Mouse (Mus musculus) E14TG2a.4 (cell line): ENCODE measurements around the gene Cyb5d1.

Experiments
- CTCF ChIP-seq: conservative IDR thresholded peaks from 2 replicates; pipeline ENCODE4 v1.5.1; 2014; ENCODE audit warnings: low read length
- NANOG ChIP-seq: IDR thresholded peaks from 2 replicates; pipeline ENCODE4 v1.6.1; 2014; ENCODE audit warnings: borderline replicate concordance, low read length, mixed read lengths
- POU5F1 ChIP-seq: IDR thresholded peaks from 2 replicates; pipeline ENCODE4 v1.6.1; 2014; ENCODE audit warnings: low read length, borderline replicate concordance

GRCm38 (mm10) chr11:69426246-69426645 lies 30.8 kb upstream of the Cyb5d1 start:
- TF ChIP-seq CTCF, result no peak
- TF ChIP-seq NANOG, result no peak
- TF ChIP-seq POU5F1, result no peak
